Mouse (Mus musculus) ES-E14 (cell line): ENCODE results near the gene Slc37a4.
A peak's percentile ranks its signal among the peaks of the same experiment; 100 is the strongest.

Source experiments
- CHD2 ChIP-seq: IDR thresholded peaks from 2 replicates; pipeline ENCODE4 v1.6.1; 2014; ENCODE audit warnings: mild to moderate bottlenecking, low read depth, low read length, inconsistent platforms
- HCFC1 ChIP-seq: IDR thresholded peaks from 2 replicates; pipeline ENCODE4 v1.6.1; 2012; ENCODE audit warnings: low read length, inconsistent platforms, borderline replicate concordance; ENCODE audit not compliant: insufficient read depth
- MAFK ChIP-seq: IDR thresholded peaks from 2 replicates; pipeline ENCODE4 v1.6.1; 2014; ENCODE audit warnings: mild to moderate bottlenecking, low read depth, low read length, inconsistent platforms; ENCODE audit not compliant: insufficient read depth
- ZC3H11A ChIP-seq: IDR thresholded peaks from 2 replicates; pipeline ENCODE4 v1.6.1; 2012; ENCODE audit warnings: low read depth, mild to moderate bottlenecking, inconsistent platforms, low read length, borderline replicate concordance
- ZNF384 ChIP-seq: IDR thresholded peaks from 2 replicates; pipeline ENCODE4 v1.6.1; 2012; ENCODE audit warnings: low read depth, low read length, inconsistent platforms

DNA sequence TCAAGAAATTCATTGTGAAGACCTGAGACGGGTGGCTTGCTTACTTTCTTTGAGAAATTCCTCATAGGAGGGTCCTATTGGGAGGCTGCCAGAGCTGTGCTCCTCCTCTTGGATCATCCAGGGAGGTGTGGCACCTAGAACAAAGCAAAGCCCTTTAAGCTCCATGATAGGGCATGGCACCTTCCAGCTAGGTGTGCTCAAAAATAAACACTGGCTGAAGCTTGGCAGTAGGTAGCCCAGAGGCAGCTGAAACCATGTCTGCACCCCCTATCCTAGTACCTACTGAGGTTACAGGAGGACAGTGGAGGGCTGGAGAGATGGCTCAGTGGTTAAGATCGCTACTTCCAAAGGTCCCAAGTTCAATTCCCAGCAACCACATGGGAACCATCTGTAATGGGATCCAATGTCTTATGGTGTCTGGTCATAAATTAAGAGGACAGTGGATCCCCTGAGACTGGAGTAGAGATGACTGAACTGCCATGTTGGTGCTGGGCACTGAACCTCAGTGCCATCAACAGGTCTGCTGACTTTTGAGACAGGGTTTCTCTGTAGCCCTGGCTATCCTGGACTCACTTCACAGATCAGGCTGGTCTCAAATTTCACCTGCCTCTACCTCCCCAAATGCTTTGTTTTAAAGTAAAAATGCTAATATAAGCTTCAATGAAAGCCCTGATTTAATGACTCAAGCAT, 14.1 kb downstream of the Slc37a4 start:
- TF ChIP-seq MAFK (no peak), ZNF384 (no peak), CHD2 (0 out of 2 replicates have a peak, but pooled peaks have one; percentile 40), HCFC1 (no peak), ZC3H11A (no peak)
